Mouse (Mus musculus): ENCODE data around the gene Cxcr3.

DNA sequence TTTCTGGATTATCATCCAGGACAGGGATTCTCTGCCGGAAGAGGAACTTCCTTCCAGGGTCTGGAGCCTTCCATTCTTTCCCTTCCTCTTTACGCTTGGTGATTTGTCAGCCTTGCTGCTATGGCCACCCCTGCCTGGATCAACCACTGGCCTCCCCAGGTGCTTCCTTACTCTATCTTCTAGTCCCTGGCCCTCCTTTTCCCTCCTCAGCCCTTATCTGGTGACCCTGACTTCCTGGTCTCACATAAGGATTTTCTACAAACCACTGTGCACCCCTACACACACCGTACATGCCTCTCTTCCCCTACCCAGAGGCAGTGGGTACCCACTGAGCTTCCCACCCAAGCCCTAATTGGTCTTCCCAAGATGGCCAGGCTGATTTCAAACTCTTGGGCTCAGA lies 781 bp downstream of the Cxcr3 start:
- TF ChIP-seq POLR2A (IDR thresholded peaks at IDR 0.05; ENCODE audit: insufficient read length, low read depth) (no peak), E2F4 (IDR thresholded peaks at IDR 0.05; ENCODE audit: insufficient read depth) (no peak), MYOG (IDR thresholded peaks at IDR 0.05; ENCODE audit: control insufficient read depth in 1 of 3, insufficient read depth in 1 of 3, insufficient read length in 2 of 3, low read depth in 2 of 3) (no peak), MAX (IDR thresholded peaks at IDR 0.05; ENCODE audit: low read depth) (no peak), CEBPB (IDR thresholded peaks at IDR 0.05; ENCODE audit: insufficient read depth, poor library complexity, severe bottlenecking) (no peak), POLR2AphosphoS2 (IDR thresholded peaks at IDR 0.05; ENCODE audit: insufficient read length, low read depth) (no peak), SRF (IDR thresholded peaks at IDR 0.05; ENCODE audit: control insufficient read depth, insufficient read length, low read depth) (no peak), TCF12 (IDR thresholded peaks at IDR 0.05; ENCODE audit: insufficient read depth, poor library complexity, severe bottlenecking) (no peak), MYOD1 (IDR thresholded peaks at IDR 0.05; ENCODE audit: control insufficient read depth in 1 of 3, insufficient read length in 2 of 3, low read depth in 2 of 3) (no peak), USF1 (IDR thresholded peaks at IDR 0.05; ENCODE audit: low read depth) (no peak)
